Mouse (Mus musculus): ENCODE data around the gene Nckap5l. TPM values are rescaled to one million over a fixed set of nuclear protein-coding genes. Genes with fewer than 3 reads are reported as not detected.

The Nckap5l gene
- total RNA-seq, 2 experiments from 2014 or later: 6.9 to 8.8 TPM

GRCm38 (mm10) chr15:99438966-99439698 lies 18.4 kb downstream of the Nckap5l start:
- intact Hi-C loops (cut with DNase I): no loop called here

GRCm38 (mm10) chr15:99433913-99434312 lies 23.6 kb downstream of the Nckap5l start:
- DNase-seq: no peak
- intact Hi-C loops (cut with DNase I): no loop called here

More at GRCm38 (mm10) chr15:99438966-99439698, 18.4 kb downstream of the Nckap5l start:
- DNase-seq: no peak

- no peak for DNase-seq
- intact Hi-C loops (cut with DNase I): no loop called here
These were observed 24.3 kb downstream of the Nckap5l start for GRCm38 (mm10) chr15:99433081-99433718.

DNA sequence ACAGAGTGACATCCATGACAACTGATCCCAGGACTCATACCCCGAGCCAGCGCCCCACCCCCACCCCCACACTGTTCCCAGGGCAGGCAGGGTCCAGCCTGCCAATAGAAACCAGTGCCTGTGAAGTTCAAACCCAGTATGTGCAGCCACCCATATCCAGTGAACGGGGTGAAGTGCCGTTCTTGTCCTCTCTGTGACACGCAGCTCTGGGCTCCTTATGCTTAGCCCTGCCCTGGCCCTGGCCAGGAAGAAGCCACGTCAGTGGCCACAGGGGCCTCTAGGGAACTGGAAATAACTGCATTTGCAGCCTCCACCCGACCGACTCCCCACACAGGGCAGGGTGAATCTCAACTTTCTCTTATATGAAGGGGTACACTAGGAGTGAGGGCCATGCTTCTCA lies 25.6 kb downstream of the Nckap5l start:
- peak in 1 of 2 experiments; percentile 31 for DNase-seq
- intact Hi-C loops (cut with DNase I): no loop called here

- no peak for DNase-seq
- intact Hi-C loops (cut with DNase I): no loop called here
These were observed 26.0 kb downstream of the Nckap5l start for GRCm38 (mm10) chr15:99431504-99431903.

- DNase-seq: no peak
- intact Hi-C loops (cut with DNase I): no loop called here
These were observed 26.5 kb downstream of the Nckap5l start for GRCm38 (mm10) chr15:99431063-99431462.

GRCm38 (mm10) chr15:99430394-99430793 lies 27.2 kb downstream of the Nckap5l start:
- intact Hi-C loops (cut with DNase I): no loop called here

GRCm38 (mm10) chr15:99423884-99424283 lies 33.7 kb downstream of the Nckap5l start:
- DNase-seq: no peak
- intact Hi-C loops (cut with DNase I): no loop called here

More at GRCm38 (mm10) chr15:99430394-99430793, 27.2 kb downstream of the Nckap5l start:
- no peak for DNase-seq

DNA sequence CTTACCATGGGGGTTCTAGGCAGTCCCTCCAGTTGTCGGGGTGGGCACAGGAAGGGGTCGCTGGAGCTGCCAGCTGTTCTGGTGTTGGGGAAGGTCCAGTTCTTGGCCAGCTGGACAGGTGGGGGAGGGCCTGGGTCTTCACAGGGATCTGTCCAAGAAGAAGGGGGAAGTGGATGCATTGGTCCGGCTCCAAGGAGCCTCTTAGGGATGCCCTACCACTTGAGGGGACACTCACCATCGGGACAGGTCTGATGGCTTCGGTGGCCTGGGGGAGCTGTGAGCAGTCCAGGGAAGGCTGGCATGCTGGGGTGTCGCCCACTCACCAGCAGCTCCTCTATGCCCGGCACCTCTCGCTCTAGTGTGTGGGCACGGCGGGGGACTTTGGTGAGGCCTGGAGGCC lies 34.4 kb downstream of the Nckap5l start:
- intact Hi-C loops (cut with DNase I): no loop called here
- no peak for DNase-seq

DNA sequence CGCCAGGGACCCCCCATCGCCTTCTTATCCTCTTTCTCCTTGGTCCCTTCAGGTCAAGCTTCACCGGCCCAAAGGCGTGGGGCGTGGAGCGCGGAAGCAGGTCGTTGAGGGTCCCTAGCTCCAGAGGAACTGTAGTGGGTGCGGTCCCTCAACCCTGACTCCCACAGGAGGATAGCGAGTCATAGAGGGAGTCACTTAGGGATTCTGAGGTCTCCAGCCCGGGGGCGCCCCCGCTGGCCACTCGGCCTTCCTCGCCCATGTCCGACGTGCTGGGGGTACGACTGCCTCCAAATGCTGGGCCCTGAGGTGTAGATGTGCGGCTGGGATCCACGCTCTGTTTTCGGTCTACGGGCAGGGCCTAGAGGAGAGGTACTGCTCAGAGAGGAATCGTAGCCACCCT lies 35.0 kb downstream of the Nckap5l start:
- DNase-seq: no peak
- intact Hi-C loops (cut with DNase I): no loop called here

DNA sequence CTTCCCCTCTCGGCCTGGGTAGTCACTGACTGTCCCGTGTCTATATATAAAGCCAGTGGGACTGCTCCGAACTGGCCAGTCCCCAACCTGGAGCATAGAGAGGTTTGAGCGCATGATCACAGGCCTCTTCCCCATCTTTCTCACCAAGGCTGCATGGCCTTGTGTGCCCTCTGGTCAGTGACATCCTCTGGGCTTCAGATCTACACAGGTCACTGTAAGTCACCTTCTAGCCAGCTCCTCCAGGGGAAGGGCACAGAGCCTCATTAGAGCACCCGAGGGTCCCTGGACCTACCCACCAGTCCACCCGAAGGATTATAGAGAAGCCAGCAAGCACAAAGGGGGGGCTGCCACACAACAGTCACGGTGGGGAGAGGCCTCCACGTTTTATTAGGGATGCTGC lies 35.9 kb downstream of the Nckap5l start:
- intact Hi-C loops (cut with DNase I): no loop called here
- no peak for DNase-seq

- intact Hi-C loops (cut with DNase I): no loop called here
These were observed 36.4 kb downstream of the Nckap5l start for GRCm38 (mm10) chr15:99421152-99421551.

GRCm38 (mm10) chr15:99420521-99421014 lies 37.0 kb downstream of the Nckap5l start:
- intact Hi-C loops (cut with DNase I): no loop called here
- peak; percentile 77 to 82 for DNase-seq

More at GRCm38 (mm10) chr15:99421152-99421551, 36.4 kb downstream of the Nckap5l start:
- DNase-seq: no peak

DNA sequence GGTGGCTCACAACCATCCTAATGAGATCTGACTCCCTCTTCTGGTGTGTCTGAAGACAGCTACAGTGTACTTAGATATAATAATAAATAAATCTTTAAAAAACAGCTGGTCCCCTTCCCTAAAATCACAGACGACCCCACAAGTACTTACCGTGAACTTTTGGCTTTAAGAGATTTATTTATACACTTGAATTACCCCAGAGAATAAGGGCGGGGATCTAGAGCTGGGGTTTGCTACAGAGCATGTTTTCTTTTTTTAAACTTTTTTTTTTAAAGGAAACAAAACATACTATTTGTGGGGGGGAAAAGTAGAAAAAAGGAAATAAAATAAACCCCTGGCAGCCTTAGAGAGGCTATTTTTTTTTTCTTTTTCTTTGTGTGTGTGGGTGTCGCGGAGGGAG lies 37.4 kb downstream of the Nckap5l start:
- no peak for DNase-seq
- intact Hi-C loops (cut with DNase I): no loop called here

- no peak for DNase-seq
- intact Hi-C loops (cut with DNase I): no loop called here
These were observed 39.8 kb downstream of the Nckap5l start for GRCm38 (mm10) chr15:99417692-99418271.

GRCm38 (mm10) chr15:99416957-99417356 lies 40.6 kb downstream of the Nckap5l start:
- no peak for DNase-seq
- intact Hi-C loops (cut with DNase I): loop anchor here (1.0 kb wide), 1 partner anchor 54 kb away; no protein-coding TSS in a partner anchor

DNA sequence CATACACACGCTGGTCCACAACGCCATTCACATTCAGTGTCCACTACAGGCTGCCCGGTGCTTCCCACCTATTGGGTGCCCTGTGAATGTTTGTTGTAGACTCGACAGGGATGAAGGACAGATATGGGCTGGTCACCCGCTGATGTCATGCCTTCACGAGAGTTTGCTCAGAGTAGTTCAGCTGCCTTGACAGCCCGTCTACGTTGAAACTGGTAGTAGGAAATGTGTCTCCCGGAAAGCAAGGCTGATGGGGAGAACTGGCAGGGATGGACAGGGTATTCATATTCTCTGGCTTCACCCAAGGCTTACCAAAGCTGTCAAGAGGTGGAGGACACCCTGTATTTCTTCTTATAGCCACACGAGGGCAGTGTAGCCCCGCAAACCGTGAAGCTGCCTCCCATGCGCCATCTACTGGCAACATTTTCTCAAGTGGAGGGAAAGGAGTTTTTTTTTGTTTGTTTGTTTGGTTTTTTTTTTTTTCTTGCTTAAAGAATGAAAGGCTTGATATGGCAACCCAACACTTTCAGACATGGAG lies 41.1 kb downstream of the Nckap5l start:
- peak; percentile 83 to 85 for DNase-seq
- intact Hi-C loops (cut with DNase I): loop anchor here (1.0 kb wide), 1 partner anchor 55 kb away; no protein-coding TSS in a partner anchor

- intact Hi-C loops (cut with DNase I): loop anchor here (1.0 kb wide), 1 partner anchor 56 kb away; no protein-coding TSS in a partner anchor
- peak; percentile 67 to 78 for DNase-seq
These were observed 41.8 kb downstream of the Nckap5l start for GRCm38 (mm10) chr15:99415793-99416192.

- no peak for DNase-seq
- intact Hi-C loops (cut with DNase I): no loop called here
These were observed 45.8 kb downstream of the Nckap5l start for GRCm38 (mm10) chr15:99411747-99412146.

GRCm38 (mm10) chr15:99408845-99409244 lies 48.7 kb downstream of the Nckap5l start:
- no peak for DNase-seq
- intact Hi-C loops (cut with DNase I): no loop called here

DNA sequence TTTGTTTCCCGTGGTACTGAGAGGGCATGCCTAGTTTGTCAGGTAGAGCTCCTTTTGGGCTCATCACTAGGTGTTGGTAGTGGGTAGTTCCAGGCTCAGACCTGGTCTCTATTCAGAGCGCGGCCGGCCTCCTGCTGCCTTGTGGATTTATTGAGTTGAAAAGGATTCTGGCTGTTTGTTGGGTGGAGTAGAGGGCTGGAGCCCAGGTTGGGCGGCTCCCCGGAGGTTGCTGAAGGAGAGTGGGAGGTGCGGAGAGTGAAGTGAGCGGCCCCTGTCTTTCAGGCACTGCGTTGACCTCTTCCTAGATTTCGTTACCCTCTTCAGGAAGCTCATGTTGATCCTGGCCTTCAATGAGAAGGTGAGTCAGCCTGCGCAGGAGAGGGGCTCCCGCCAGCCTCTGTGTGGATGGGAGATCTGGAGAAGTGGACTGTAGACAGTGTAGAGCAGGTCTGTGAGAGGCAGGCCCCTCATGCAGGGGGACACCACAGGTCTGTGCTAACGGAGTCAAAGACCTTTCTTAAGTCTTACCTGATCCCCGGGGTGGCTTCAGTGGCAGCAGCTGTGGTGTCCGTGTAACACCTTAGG lies 50.5 kb downstream of the Nckap5l start:
- DNase-seq: no peak
- intact Hi-C loops (cut with DNase I): no loop called here
